Mouse (Mus musculus) olfactory bulb, adult 2 months (tissue): ENCODE data around the gene Pdia2. TPM values are rescaled to one million over a fixed set of nuclear protein-coding genes. Genes with fewer than 3 reads are reported as not detected.

Source experiments
- H3K27ac ChIP-seq: fragments of 200-500 bp; 2 replicates; pipeline ENCODE4 v1.5.1; 2012; ENCODE audit warnings: low read depth, low read length; ENCODE audit not compliant: insufficient read depth
- H3K4me1 ChIP-seq: fragments of 200-500 bp; 2 replicates; pipeline ENCODE4 v1.6.1; 2012; ENCODE audit warnings: low read length; ENCODE audit not compliant: control insufficient read depth, insufficient read depth
- H3K4me3 ChIP-seq: fragments of 200-500 bp; 2 replicates; pipeline ENCODE4 v1.5.1; 2012; ENCODE audit warnings: mild to moderate bottlenecking, low read depth, low read length, moderate library complexity; ENCODE audit not compliant: insufficient read depth
- CTCF ChIP-seq: fragments of 200-500 bp; IDR thresholded peaks from 2 replicates; pipeline ENCODE4 v1.5.1; 2012; ENCODE audit warnings: low read depth, mild to moderate bottlenecking, low read length, moderate library complexity; ENCODE audit not compliant: insufficient read depth
- POLR2A ChIP-seq: fragments of 200-500 bp; IDR thresholded peaks from 2 replicates; pipeline ENCODE4 v1.6.1; 2012; ENCODE audit warnings: mild to moderate bottlenecking, low read depth, low read length, moderate library complexity; ENCODE audit not compliant: insufficient read depth
- whole genome bisulfite sequencing: fragments of 180-500 bp; shearing (Covaris S2); methylation state at CpG from one replicate; pipeline ENCODE4 v1.1.7; 2018; 5-methylcytosine and 5-hydroxymethylcytosine counted together
- polyA plus RNA-seq: library from polyadenylated mRNA; stranded (reverse); fragments of >200 nt; gene quantifications from 2 replicates; pipeline ENCODE4 v1.2.4, GENCODE M21; 2012; ENCODE audit warnings: low replicate concordance; ENCODE audit not compliant: missing spikeins, insufficient read depth, insufficient read length

The Pdia2 gene
- not detected in 2 replicates for polyA plus RNA-seq

DNA sequence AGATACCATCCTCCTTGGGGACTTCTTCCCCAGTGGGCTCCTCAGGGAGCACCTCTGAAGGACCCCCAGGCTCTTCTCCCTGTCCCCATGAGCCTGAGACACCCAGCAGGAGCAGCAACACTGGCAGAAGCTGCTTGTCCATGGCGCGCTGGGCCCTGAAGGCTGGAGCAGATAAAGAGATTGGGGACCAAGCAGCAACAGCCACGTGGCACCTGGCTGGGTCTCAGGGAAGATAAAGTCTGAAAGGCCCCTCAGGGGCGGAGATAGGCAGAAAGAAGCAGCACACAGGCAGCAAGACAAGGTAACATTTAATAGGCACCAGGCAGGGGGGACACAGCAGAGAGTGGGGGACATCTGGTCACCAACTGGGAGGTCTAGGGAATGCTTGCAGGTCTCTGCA is at the start of gene Pdia2:
Pdia2 (minus strand) TSS at position 196 of the 400 bp plus-strand sequence.
- WGBS, result 81% methylated on average over 4 of the region's 4 CpGs
- H3K27ac ChIP-seq, result no peak within 1 kb of the TSS
- TF ChIP-seq CTCF, result no peak
- no peak for TF ChIP-seq POLR2A
- H3K4me3 ChIP-seq, result no peak within 1 kb of the TSS
- peaks cover 11% of the 10 kb centered on the region for H3K4me1 ChIP-seq

DNA sequence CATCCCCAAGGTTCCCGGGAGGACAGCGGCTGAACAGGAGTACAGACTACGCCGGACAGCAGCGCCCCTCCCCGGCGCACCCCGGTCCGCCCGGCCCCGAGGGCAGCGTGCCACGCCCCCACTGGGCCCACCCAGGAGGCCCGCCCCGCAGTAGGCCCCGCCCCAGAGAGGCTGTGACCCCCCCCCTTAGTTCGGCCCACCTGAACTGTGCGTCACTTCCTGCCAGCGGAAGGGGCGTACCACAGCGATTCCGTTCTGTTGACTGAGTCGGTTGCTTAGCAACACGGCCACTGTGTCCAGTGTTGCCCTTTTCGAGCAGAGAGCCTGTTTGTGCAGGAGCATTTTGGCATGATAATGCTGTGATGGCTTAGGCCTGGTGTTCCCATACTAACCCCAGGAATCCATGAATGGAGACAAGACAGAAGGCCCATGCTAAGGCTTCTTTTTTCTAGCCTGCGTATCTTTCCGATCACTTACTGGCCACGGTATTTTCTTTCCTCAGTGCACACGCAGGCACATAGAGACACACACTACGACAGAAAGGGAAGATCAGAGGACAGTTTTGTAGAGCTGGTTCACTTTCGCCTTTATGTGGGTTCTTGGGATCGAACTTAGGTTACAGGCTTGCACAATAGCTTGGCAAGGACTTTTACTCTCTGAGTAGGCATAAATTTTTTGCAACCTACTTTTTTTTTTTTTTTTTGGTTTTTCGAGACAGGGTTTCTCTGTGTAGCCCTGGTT is 45.4 kb upstream of the Pdia2 start, which contains the start of gene Fam234a:
Fam234a (minus strand) TSS at position 142 of the 741 bp plus-strand sequence.
- 4% methylated on average over 33 of the region's 33 CpGs for WGBS
- TF ChIP-seq CTCF (no peak), POLR2A (peak; percentile 44; the same call in 1 of the 2 replicates)
- Histone ChIP-seq H3K4me1 (peaks cover 6% of the 10 kb centered on the region), H3K27ac (peak within 1 kb of the TSS; percentile 85), H3K4me3 (peak within 1 kb of the TSS; percentile 86)

DNA sequence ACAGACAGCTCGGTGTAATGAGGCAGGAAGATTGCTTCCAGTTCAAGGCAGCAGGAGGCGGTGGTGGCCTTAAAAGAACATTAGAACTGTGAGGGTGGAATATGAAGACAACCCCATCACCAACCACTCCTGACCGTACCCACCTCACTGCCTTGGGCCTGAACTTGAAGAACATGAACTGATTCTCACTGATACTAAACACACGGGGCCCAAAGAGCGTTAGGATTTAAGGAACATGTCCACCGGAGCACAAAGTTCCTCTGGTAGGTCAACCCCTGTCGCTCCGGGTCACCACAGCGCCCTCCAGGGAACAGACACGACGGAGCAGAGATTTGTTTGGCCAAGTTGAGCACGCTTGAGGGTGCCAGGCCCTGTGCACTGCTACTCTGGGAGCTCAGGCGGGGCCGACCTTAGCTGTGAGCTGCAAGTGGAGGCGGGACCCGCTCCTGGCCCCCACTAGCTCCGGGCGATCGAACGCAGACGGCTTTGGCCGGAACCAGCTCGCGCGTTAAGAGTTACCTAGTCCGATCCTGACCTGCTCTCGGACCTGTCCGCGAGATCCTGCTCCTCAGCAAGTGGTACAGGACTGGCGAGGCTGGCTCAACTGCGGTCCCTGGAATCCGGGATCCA is 44.7 kb upstream of the Pdia2 start:
- TF ChIP-seq POLR2A (no peak), CTCF (no peak)
- H3K4me3 ChIP-seq, result peak overlapping the region; percentile 86
- WGBS, result under 1% methylated on average over 32 of the region's 32 CpGs
- peak overlapping the region; percentile 59 for H3K27ac ChIP-seq
- peaks cover 6% of the 10 kb centered on the region for H3K4me1 ChIP-seq

DNA sequence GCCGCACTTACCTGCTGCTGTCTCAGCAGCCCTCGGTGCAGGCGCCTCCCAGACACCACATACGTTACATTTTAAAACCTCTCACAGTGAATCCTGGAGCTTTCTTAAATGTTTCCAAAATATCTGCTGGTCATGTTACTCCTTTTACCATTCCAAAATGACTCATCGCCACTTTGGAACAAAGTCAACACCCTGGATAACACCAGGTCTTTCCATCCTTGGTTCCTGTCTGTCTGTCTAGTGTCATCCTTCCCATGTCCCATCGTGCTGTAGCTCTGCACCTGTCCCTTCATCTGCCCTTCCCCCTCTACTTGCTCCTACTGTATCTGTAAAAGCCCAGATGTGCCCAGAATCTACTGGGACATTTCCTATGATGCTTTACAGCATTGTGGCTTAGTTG is 42.1 kb upstream of the Pdia2 start:
- Histone ChIP-seq H3K4me1 (peaks cover 9% of the 10 kb centered on the region), H3K27ac (no peak overlapping the region), H3K4me3 (no peak overlapping the region)
- no peak for TF ChIP-seq CTCF
- TF ChIP-seq POLR2A, result no peak
- 56% methylated on average over 6 of the region's 6 CpGs for WGBS

DNA sequence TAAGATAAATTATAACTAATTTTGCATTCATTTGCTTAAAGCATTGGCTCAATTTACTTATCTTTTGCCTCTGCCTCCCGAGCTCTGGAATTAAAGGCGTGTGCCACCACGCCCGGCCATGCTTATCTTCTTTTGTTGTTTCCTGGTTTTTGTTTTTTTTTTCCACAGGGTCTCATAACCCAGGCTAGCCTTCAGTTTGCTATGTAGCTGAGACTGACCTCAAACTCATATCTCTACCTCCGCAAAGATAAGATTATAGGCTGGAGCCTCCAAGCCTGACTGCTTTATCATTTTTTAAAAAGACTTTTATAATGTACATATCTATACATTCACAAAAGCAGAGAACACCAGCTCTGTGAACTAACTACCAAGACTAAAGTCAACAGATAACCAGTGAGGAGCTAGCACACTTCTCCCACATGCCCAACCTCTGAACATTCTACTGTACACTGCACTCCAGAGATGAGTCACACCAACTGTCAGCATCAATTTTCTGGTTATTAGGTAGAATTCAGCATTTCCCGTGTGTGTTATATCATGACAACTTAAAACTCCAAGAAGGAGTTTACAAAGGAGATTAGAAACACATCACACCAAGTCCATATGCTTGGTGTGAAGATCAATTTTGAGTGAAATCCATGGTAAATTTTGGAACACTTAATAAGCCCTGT is 41.4 kb upstream of the Pdia2 start:
- TF ChIP-seq CTCF (no peak), POLR2A (no peak)
- H3K27ac ChIP-seq, result no peak overlapping the region
- WGBS, result 80% methylated on average over 6 of the region's 6 CpGs

DNA sequence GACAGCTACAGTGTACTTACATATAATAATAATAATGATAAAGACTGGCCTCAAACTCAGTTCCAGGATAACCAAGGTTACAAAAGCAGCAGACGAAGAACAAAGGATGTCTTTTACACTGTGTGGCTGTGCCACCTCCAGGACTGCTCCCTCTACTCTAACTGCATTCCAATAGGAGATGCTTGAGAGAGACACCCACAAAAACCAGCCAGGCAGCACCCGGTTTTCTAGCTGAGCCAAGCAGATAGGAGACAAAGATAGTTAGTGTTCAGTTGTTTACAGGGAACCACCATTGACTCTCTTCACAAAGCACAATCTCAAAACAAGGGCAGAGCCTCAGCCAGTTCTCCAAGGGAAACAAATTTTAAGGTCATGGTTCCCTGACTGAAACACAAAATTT is 40.7 kb upstream of the Pdia2 start:
- 39% methylated on average over 2 of the region's 2 CpGs for WGBS
- Histone ChIP-seq H3K4me3 (no peak overlapping the region), H3K27ac (no peak overlapping the region)

More for the DNA sequence above, 41.4 kb upstream of the Pdia2 start:
- H3K4me1 ChIP-seq, result peaks cover 11% of the 10 kb centered on the region
- no peak overlapping the region for H3K4me3 ChIP-seq

DNA sequence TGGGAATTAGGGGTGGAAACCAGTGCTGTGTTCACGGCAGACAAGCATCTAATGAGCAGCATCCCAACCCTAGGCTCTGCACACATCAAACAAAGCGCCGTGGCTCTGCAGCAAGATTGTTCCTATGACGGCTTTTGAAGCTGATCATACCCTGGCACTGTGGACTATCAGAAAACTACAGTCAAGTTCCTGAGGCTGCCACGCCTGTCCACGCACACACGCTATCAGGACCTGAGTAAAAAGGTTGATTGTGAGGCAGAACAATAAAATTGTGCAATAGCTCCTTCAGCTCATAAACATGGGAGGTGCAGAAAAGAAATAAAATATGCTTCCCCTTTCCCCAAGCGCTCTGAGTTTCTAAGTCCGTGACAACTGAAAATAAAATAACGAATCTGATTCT is 38.8 kb upstream of the Pdia2 start:
- 89% methylated on average over 10 of the region's 10 CpGs for WGBS
- H3K4me3 ChIP-seq, result no peak overlapping the region
- TF ChIP-seq CTCF (no peak), POLR2A (no peak)
- H3K4me1 ChIP-seq, result peaks cover 11% of the 10 kb centered on the region
- H3K27ac ChIP-seq, result no peak overlapping the region

More for the DNA sequence above, 40.7 kb upstream of the Pdia2 start:
- TF ChIP-seq CTCF (no peak), POLR2A (no peak)
- H3K4me1 ChIP-seq, result peaks cover 15% of the 10 kb centered on the region

DNA sequence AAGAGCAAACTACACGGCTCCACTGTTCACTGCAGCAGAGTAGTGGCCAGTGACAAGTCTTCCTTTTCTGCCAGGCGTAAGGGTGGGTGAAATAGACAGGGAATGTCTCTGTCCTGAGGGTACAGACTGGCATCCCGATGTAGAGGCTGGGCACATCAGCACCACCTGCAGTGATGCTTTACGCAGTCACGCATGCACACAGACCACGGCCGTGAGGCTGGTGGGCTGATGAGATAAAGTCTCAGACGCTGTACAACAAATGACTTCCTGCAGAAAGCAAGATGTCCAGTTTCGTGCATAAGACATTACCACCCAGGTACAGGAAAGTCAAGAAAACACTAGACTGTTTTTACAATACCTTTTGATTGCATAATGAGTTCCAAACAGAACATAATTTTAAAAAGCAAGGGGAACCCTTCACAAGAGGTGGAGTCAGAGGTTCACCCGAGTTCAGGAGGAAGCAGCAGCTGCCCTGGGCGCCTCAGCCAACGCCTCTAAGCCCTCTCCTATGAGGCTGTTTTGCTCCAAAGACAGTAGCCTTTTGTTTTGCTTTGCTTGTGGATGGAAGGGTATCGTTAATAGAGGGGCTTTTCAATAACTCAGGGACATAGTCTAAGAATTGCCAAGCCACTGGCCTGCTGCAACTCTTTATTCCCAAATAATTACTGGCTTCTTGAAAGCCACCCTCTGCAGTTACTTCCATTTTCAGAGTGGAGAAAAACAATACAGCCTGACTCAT is 36.4 kb upstream of the Pdia2 start:
- peaks cover 9% of the 10 kb centered on the region for H3K4me1 ChIP-seq
- WGBS, result 29% methylated on average over 13 of the region's 13 CpGs
- no peak for TF ChIP-seq POLR2A
- no peak overlapping the region for H3K4me3 ChIP-seq
- H3K27ac ChIP-seq, result peak overlapping the region; percentile 94
